Comparison of ENCODE assay signal across 28 mouse cellular contexts in genomic region chr1:20839911-20840310, GRCm38 (mm10). TPM values are rescaled to one million over a fixed set of nuclear protein-coding genes. Genes with fewer than 3 reads are reported as not detected.
DNase-seq lines count a peak whose midpoint lies in the region; ATAC-seq and TF ChIP-seq lines count a peak whose summit lies in the region.
"Had no signal": no experiment of that assay in that cellular context is flagged by ENCODE, and none has a peak within 500 bp of the region (broad histone marks: within the 10 kb centered on the region; RNA-seq: fewer than 3 reads in every experiment).

No protein-coding gene starts in this region.

- H3K4me1 ChIP-seq in cerebellum, adult 2 months (ENCODE audit: control insufficient read depth, insufficient read depth, low read length): peaks cover 3% of the 10 kb centered on the region; the same call in 1 of the 2 replicates
- H3K4me1 ChIP-seq in neural tube, embryonic 15.5 days: no peaks in the 10 kb centered on the region
- H3K4me1 ChIP-seq: hindbrain, embryonic 13.5 days; limb, embryonic 10.5 days; neural tube, embryonic 12.5 days; stomach, embryonic 15.5 days had no signal

- H3K9ac ChIP-seq in neural tube, embryonic 15.5 days (replicated peaks): no peak overlapping the region
- H3K9ac ChIP-seq: heart, embryonic 13.5 days; hindbrain, embryonic 13.5 days; neural tube, embryonic 12.5 days; stomach, embryonic 15.5 days had no signal

- H3K36me3 ChIP-seq in neural tube, embryonic 15.5 days: no peaks in the 10 kb centered on the region
- H3K36me3 ChIP-seq: forebrain, embryonic 10.5 days; heart, embryonic 13.5 days; hindbrain, embryonic 13.5 days; limb, embryonic 10.5 days; neural tube, embryonic 12.5 days; stomach, embryonic 15.5 days had no signal

- no peak overlapping the region for H3K4me3 ChIP-seq in cerebellum, adult 2 months (replicated peaks; ENCODE audit: insufficient read depth, low read depth, low read length)
- no peak overlapping the region for H3K4me3 ChIP-seq in neural tube, embryonic 15.5 days (replicated peaks)
- H3K4me3 ChIP-seq: forebrain, embryonic 10.5 days; heart, embryonic 13.5 days; hindbrain, embryonic 13.5 days; limb, embryonic 10.5 days; neural tube, embryonic 12.5 days; stomach, embryonic 15.5 days had no signal

- DNase-seq in left cerebral cortex, postnatal 4 days: peak; percentile 84
- DNase-seq in left cerebral cortex, adult 8-10 months (ENCODE audit: low spot score in 2 of 2): no peak
- DNase-seq in cerebellum, adult 2 months: peak; percentile 81 to 87
- peak; percentile 81 to 82 for DNase-seq in cerebellum, postnatal 36 days
- DNase-seq in left cerebral cortex, postnatal 36 days (ENCODE audit: low spot score in 2 of 2): no peak
- DNase-seq: kidney, adult 11 months; lung, adult 18-20 months; lung, postnatal 36 days; right cerebral cortex, postnatal 25 days; thymus, adult 18-20 months; thymus, postnatal 4 days had no signal

- no peaks in the 10 kb centered on the region for H3K27me3 ChIP-seq in cerebellum, adult 2 months (ENCODE audit: control insufficient read depth, insufficient read depth, low read length)
- no peaks in the 10 kb centered on the region for H3K27me3 ChIP-seq in neural tube, embryonic 15.5 days (replicated peaks)
- H3K27me3 ChIP-seq: heart, embryonic 13.5 days; hindbrain, embryonic 13.5 days; neural tube, embryonic 12.5 days; stomach, embryonic 15.5 days had no signal

- no peak for TF ChIP-seq POLR2A in cerebellum, adult 2 months (IDR thresholded peaks at IDR 0.05; ENCODE audit: borderline replicate concordance, insufficient read depth, low read length)

- H3K4me2 ChIP-seq in neural tube, embryonic 15.5 days: no peak overlapping the region
- H3K4me2 ChIP-seq: heart, embryonic 13.5 days; hindbrain, embryonic 13.5 days; neural tube, embryonic 12.5 days; stomach, embryonic 15.5 days had no signal

- H3K27ac ChIP-seq in cerebellum, adult 2 months (ENCODE audit: insufficient read depth, low read length): no peak overlapping the region
- H3K27ac ChIP-seq in neural tube, embryonic 15.5 days (replicated peaks): no peak overlapping the region
- H3K27ac ChIP-seq: forebrain, embryonic 10.5 days; heart, embryonic 13.5 days; hindbrain, embryonic 13.5 days; kidney, postnatal 0 days; limb, embryonic 10.5 days; neural tube, embryonic 12.5 days; stomach, embryonic 15.5 days had no signal

- ATAC-seq in cerebellum, adult (ENCODE audit: insufficient number of reproducible peaks, low FRiP score, low TSS enrichment): peak; percentile 89
- no peak for ATAC-seq in frontal cortex, adult (ENCODE audit: low TSS enrichment)
- ATAC-seq in neural tube, embryonic 15.5 days (ENCODE audit: low FRiP score): no peak

- H3K9me3 ChIP-seq in neural tube, embryonic 15.5 days (replicated peaks): no peaks in the 10 kb centered on the region
- H3K9me3 ChIP-seq: forebrain, embryonic 10.5 days; heart, embryonic 13.5 days; hindbrain, embryonic 13.5 days; limb, embryonic 10.5 days; neural tube, embryonic 12.5 days; stomach, embryonic 15.5 days had no signal

- TF ChIP-seq CTCF in cerebellum, adult 2 months (IDR thresholded peaks at IDR 0.05; ENCODE audit: borderline replicate concordance, insufficient read depth, low read depth, low read length): no peak

- intact Hi-C loops in left cerebral cortex, postnatal 4 days (cut with DNase I): no loop called here
- intact Hi-C loops in left cerebral cortex, postnatal 36 days (cut with DNase I): no loop called here

- 17% methylated on average over 3 of the region's 3 CpGs for WGBS in cerebellum, adult 2 months
- WGBS in neural tube, embryonic 15.5 days: 66% methylated on average over 3 of the region's 3 CpGs

RNA-seq across cellular contexts. Expression of gene Mcm3, which starts 19.8 kb away (rescaled TPM):
- 10 to 100 TPM in 1 of 2 experiments, 1 to 10 TPM in 1; 9.7 to 11.3 TPM for total RNA-seq in left cerebral cortex, postnatal 4 days (2021)
- total RNA-seq in left cerebral cortex, adult 8-10 months (2022): 1 to 10 TPM; 2.7 to 5.1 (median 4.4) TPM
- polyA plus RNA-seq in cerebellum, adult 2 months (2012; rRNA removed): 1.7 and 2.8 TPM in 2 replicates
- total RNA-seq in left cerebral cortex, postnatal 36 days (2021): 1 to 10 TPM; 1.9 to 3.3 TPM
- 14.2 and 47.0 TPM in 2 replicates for polyA plus RNA-seq in neural tube, embryonic 15.5 days (2015; fragmentation: Nextera tagmentation; extraction: Ambion mirVana)

RNA-seq across cellular contexts. Expression of gene Il17f, which starts 49.5 kb away (rescaled TPM):
- not detected for total RNA-seq in left cerebral cortex, postnatal 4 days (2021)
- total RNA-seq in left cerebral cortex, adult 8-10 months (2022): under 1 TPM in 1 of 4 experiments, not detected in 3; 0.55 TPM
- not detected in 2 replicates for polyA plus RNA-seq in cerebellum, adult 2 months (2012; rRNA removed)
- under 1 TPM in 1 of 2 experiments, not detected in 1; 0.43 TPM for total RNA-seq in left cerebral cortex, postnatal 36 days (2021)
- not detected in 2 replicates for polyA plus RNA-seq in neural tube, embryonic 15.5 days (2015; fragmentation: Nextera tagmentation; extraction: Ambion mirVana)
- total RNA-seq: adrenal gland, adult 18-20 months; gastrocnemius, adult 8-10 months; heart, postnatal 25 days; liver, adult 2 months; megakaryocyte-erythroid progenitor cell, adult 5-6 weeks had no signal
- polyA plus RNA-seq: C2C12; frontal cortex, adult 2 months; heart, embryonic 13.5 days; hindbrain, embryonic 13.5 days; kidney, postnatal 0 days; limb, embryonic 10.5 days; liver, adult 2 months had no signal

RNA-seq across cellular contexts. Expression of gene Paqr8, which starts 50.5 kb away (rescaled TPM):
- 10 to 100 TPM; 37.9 to 44.9 TPM for total RNA-seq in left cerebral cortex, postnatal 4 days (2021)
- total RNA-seq in left cerebral cortex, adult 8-10 months (2022): 100 to 1,000 TPM in 3 of 4 experiments, 10 to 100 TPM in 1; 90.4 to 114 (median 108) TPM
- 112 and 134 TPM in 2 replicates for polyA plus RNA-seq in cerebellum, adult 2 months (2012; rRNA removed)
- 100 to 1,000 TPM; 123 to 125 TPM for total RNA-seq in left cerebral cortex, postnatal 36 days (2021)
- 22.4 and 25.8 TPM in 2 replicates for polyA plus RNA-seq in neural tube, embryonic 15.5 days (2015; fragmentation: Nextera tagmentation; extraction: Ambion mirVana)

Comparison
In these comparisons a context has a peak if more than half of its experiments do, and no peak if none do; other contexts are left out.
1. DNase-seq: peak in left cerebral cortex, postnatal 4 days (single experiment), cerebellum, adult 2 months (2 of 2) and cerebellum, postnatal 36 days (2 of 2); none in left cerebral cortex, adult 8-10 months (0 of 2) and left cerebral cortex, postnatal 36 days (0 of 2).